Mouse (Mus musculus): Measurements from ENCODE around the gene Slc41a3. TPM values are rescaled to one million over a fixed set of nuclear protein-coding genes. Genes with fewer than 3 reads are reported as not detected.

The Slc41a3 gene
- total RNA-seq (2021): 10 to 100 TPM; 60.0 to 61.8 TPM
- long read RNA-seq, experiment 1, transcript Slc41a3-202 (11 exons, 2,412 nt): minor isoform, 9 of 118 reads
- long read RNA-seq, experiment 1, transcript Slc41a3-201 (10 exons, 2,324 nt): major isoform, 35 of 118 reads
- long read RNA-seq, experiment 1, partial matches to known transcripts: 14 of 118 reads
- long read RNA-seq, experiment 1, other reads (novel, unspliced or antisense): 60 of 118 reads
- long read RNA-seq, experiment 2, transcript Slc41a3-201 (10 exons, 2,324 nt): major isoform, 20 of 142 reads
- long read RNA-seq, experiment 2, partial matches to known transcripts: 18 of 142 reads
- long read RNA-seq, experiment 2, other reads (novel, unspliced or antisense): 100 of 142 reads

DNA sequence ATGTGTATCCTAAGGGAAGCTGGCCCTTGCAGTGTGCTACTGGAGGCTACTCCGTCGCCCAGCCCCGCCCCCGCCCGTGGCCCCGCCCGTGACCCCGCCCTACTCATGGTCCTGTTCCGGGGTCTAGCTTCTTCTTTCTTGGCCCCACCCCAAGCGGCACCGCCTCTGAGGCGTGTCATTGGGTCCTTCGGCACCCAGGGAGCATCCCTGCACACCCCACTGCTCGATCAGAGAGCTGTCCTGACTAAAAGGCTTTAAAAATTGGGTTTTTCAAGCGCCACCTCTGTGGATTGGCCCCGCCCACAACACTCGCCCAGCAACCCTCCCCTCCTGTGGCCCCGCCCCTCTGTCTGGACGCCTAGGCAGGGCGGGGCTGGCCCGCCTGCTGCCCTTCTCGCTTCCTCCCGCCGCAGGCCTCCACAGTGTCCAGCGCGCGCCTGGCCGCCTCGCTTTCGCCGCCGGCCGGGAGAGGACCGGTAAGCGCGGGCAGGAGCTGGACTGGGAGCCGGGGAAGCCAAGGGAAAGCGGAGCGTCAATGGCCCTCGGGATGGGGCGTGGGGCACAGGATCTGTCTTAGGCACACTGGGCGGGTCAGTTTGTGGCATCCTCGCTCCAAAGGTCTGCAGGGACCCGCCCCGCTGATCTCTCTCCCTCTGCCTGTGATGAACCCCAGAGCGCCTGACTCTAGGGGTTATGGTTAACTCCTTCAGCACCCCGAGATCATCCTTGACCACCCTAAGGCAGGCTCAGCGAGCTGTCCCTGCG lies at the start of gene Slc41a3:
Slc41a3 (plus strand) TSS at position 193 of the 765 bp plus-strand sequence.
- intact Hi-C loops (cut with DNase I; ENCODE audit: low total_unique reads): no loop called here

DNA sequence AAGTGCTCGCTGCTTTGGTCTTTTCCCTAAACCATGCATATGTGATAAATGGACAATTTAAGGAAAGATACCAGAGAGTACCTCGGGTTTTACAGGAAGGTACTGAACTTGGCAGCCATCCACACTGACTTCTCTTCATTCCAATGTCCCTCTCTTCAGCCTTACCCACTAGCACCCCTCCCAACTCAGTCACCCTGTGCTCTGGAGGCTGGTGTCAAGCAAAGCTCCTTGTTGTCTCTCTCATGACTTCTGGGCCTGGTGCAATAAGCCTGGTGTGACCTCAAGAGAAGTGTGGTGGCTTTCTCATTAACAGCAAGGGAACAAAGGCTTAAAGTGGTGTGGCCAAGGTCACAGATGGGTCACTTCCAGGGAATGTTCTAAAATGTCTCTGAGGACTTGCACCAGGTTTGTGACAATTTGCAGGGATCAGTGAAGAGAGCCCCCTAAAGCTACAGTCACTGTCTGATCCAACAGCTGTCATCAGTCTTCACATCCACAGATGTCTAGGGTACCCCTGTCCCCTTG lies 47.9 kb upstream of the Slc41a3 start:
- intact Hi-C loops (cut with DNase I; ENCODE audit: low total_unique reads): no loop called here
- no peak for DNase-seq

More for the DNA sequence above, at the start of gene Slc41a3:
- DNase-seq: peak; percentile 95

- intact Hi-C loops (cut with DNase I; ENCODE audit: low total_unique reads): no loop called here
- no peak for DNase-seq
Observed at GRCm38 (mm10) chr6:90557077-90557476, 47.4 kb upstream of the Slc41a3 start.

DNA sequence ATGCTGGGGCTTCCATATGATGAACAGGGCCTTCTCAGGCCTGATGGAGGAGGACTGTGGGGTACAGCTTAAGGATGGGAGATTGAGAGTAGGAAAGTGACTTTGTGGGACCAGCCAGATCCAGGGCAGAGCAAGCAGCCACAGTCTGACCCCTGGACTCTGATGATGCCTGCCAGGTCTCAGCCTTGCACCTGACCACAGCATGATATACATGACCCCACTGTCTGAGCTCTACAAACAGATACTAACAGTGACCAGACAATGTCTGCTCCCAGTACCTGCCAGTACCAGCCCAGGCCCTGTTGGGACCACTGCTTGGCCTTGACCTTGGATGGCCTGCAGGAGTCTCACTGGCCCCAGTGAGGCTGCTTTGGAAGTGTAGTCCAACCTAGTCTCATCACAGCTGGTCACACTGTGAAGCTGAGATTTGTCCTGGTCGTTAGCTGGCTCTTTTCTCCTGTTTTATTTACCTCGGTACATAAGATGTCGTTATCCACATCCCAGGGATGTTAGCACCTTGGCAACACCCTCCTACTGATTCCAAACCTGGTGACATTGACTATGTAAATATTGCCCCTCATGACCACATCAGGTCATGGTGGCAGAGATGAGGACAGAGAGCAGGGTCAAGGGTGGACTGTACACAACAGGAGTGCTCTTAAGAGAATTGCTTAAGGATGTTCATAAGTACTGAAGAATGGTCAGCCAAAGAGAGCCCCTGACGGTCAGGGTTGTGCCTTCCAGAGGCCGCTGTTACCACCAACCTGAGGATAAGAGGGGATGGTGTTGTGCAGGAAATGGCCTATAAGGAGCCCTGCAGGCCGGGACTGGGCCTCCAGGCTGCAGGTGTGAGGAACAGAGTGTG lies 46.5 kb upstream of the Slc41a3 start:
- intact Hi-C loops (cut with DNase I; ENCODE audit: low total_unique reads): no loop called here
- DNase-seq: no peak

DNA sequence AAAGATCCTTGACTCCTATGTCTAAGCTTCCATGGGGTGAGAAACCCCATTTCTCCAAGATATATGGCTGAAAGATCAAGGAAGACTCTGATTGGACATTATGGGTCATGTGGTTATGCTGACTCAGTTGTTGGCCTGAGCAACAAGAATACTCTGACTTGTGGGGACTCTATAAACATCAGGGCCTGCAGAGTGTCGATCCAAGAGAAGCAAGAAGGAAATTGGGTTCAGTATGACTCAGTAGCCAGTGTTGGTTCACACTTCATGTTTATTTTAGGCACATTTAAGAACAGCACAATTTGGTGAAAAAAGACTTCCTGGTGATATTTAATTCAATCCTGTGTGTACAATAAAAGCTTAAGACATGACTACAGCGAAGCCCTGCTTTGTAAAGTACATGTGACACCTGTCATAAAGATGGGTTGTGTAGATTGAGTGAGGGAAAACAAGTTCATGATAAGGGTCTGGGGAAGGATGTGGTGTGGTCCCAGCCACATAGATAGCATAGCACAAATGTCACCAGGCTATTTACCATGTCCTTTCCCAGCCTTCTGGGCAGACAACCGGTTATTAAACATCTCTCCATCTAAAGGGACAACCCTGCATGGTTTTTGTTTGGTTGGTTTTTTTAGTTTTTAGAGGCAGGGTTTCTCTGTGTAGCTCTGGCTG lies 44.0 kb upstream of the Slc41a3 start:
- intact Hi-C loops (cut with DNase I; ENCODE audit: low total_unique reads): no loop called here
- DNase-seq: no peak

- intact Hi-C loops (cut with DNase I; ENCODE audit: low total_unique reads): no loop called here
- DNase-seq: no peak
Observed at GRCm38 (mm10) chr6:90561234-90561781, 43.2 kb upstream of the Slc41a3 start.

DNA sequence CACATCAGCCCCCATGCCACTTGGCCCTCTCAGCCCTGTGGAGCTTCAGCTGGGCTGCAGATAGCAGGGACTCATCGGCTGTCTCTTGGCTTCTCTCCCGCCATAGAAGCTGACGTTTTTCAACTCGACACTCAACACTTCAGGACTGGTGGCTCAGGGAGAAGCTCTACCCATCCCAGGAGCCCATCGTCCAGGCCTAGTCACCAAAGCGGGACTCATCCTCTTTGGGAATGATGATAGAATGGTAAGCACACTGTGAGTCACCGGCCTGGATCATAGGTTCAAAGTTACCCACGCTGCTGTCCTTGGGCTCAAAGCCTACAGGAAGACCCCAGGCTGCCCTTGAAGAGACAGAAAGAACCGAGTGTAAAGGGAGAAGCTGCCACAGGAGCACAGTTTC lies 40.3 kb upstream of the Slc41a3 start:
- intact Hi-C loops (cut with DNase I; ENCODE audit: low total_unique reads): no loop called here
- no peak for DNase-seq

- intact Hi-C loops (cut with DNase I; ENCODE audit: low total_unique reads): no loop called here
- DNase-seq: no peak
Observed at GRCm38 (mm10) chr6:90565357-90566215, 38.9 kb upstream of the Slc41a3 start.

DNA sequence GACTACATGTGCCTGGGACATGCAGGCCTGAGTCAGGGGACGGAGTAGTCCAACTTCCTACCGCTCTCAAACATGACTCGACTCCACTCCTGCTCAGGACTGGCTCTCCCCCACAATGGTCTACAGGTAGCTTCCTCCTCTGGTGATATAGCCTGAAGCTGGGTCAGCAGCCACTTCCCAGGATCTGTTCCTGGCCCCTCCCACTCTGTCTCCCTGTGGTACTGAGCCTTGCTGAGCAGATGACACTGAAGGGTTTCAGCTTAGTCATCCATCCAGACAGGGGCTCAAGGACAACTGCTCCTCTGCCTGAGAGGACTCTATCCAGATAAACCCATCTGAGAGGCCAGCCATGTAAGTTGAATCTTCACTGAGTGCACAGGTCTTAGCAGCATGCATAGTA lies 37.0 kb upstream of the Slc41a3 start:
- DNase-seq: no peak
- intact Hi-C loops (cut with DNase I; ENCODE audit: low total_unique reads): no loop called here

DNA sequence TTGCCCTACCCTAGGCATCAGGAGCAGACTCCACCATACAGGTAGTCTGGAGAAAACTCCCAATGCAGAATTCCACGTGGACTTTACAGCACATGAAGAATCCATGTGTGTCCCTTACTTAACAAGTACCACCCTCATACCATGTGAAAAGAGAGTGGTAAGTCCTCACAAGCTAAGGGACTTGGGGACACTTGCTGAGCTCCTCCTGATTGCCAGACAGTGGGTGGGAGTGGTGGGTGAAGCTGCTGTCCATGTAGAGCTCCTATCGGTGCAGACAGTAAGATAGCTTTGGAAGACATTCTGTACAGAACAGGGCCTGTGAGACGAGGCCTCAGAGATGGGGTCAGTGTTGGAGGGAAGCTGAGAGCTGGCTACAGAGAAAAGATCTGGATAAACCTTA lies 36.6 kb upstream of the Slc41a3 start:
- DNase-seq: no peak
- intact Hi-C loops (cut with DNase I; ENCODE audit: low total_unique reads): no loop called here

DNA sequence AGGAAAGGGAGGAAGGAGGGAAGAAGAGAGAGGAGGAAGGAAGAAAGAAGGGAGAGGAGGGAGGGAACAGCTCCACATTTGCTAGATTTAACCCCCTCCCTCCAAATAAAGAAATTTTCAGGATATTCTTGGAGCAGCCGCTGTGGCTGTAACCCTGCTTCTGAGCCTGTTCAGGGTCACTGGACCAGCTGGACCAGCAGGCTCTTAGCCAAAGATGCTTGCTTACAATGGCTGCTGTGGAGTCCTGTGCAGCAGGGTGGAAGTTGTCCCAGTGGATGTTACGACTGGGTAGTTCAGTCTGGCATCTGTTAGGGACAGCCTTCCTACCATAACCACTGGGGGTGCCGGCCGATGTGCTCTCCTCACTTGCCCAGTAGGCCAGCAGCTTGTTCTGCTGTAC lies 35.8 kb upstream of the Slc41a3 start:
- intact Hi-C loops (cut with DNase I; ENCODE audit: low total_unique reads): no loop called here
- DNase-seq: no peak

DNA sequence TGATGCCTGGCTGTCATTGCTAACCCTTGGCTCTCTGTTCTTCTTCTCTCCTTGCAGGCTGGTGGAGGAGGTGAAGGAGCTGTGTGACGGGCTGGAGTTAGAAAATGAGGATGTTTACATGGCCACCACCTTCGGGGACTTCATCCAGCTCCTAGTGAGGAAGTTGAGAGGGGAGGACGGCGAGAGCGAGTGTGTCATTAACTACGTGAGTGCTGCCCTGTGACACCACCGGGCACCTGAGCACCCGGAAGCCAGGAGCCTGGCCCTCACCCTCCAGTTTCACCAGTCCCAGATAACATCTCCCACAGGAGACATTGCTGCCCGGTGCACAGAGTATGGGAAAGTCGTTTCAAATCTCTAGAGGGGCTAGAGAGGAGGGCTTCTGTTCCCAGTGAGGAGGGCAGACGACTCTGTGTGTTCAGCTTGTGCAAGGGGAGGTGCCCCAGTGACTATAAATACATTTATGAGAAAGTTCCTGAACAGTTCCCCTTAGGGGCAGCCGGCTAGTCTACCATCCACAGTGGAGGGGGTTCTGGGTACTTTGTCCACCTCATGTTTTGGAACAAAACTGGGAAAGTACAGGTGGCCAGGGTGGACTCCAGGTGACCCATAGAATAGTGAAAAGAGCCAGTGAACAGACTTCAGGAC lies 34.7 kb upstream of the Slc41a3 start:
- intact Hi-C loops (cut with DNase I; ENCODE audit: low total_unique reads): no loop called here
- no peak for DNase-seq

DNA sequence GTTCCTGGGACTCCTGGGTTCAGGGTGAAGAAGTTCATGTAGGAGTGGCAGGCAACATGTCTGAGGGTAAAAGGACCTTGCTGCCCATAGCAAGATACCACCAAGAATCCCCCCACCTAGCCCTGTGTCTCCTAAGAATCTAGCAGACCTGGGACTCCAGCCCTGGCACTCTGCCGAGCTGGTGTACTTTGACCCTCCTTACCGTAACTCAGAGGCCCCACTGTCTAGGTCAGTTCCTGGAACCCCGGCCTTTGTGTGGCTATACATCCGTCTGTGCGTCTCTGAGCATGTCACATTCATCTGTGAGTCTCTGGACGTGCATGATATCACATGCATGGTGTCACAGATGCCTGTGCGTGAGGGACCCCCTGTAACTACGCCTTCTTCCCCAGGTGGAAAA lies 34.1 kb upstream of the Slc41a3 start:
- intact Hi-C loops (cut with DNase I; ENCODE audit: low total_unique reads): no loop called here
- DNase-seq: no peak

DNA sequence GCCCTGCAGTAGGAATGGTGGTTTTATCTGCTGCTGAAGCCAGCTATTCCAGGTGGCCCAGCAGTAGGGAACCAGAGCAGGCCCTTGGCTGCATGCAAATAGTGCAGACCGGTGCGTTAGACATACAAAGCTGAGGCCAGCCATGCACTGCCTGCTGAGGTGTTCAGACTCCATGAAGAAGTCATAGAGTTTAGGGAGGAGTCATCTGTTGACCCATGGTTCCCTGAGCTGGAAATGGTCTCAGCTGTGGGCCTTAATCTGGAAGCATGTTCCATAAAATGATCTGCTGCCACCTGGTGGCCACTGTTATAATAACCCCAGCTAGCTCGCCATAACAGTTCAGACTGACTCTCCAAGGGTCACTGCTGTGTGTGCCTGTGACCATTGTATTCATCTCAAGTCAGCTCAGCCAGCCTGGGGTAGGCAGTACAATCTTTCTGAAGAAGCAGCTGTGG lies 29.2 kb upstream of the Slc41a3 start:
- DNase-seq: peak; percentile 76
- intact Hi-C loops (cut with DNase I; ENCODE audit: low total_unique reads): loop anchor here (5.0 kb wide), 1 partner anchor 38 kb away; no protein-coding TSS in a partner anchor

DNA sequence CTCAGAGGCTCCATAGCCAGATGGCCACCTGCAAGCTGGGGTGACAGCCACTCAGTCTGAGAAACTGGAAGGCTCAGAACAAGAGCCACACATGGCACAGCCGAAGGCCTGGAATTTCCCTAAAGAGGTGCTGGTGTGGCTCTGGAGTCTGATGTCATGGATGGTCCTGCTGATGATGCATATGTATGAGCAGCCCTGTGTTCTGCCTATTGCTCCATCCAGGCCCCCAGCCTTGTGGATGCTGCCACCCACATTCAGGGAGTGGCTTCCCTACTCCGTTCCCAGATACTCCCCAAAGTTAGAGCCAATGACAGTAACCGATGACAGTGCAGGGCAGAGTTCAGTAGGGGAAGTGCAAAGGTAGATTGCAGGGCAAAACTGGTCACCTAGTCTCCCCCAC lies 26.4 kb upstream of the Slc41a3 start:
- intact Hi-C loops (cut with DNase I; ENCODE audit: low total_unique reads): loop anchor here (5.0 kb wide), 1 partner anchor 41 kb away; no protein-coding TSS in a partner anchor
- no peak for DNase-seq

- no peak for DNase-seq
- intact Hi-C loops (cut with DNase I; ENCODE audit: low total_unique reads): no loop called here
Observed at GRCm38 (mm10) chr6:90582331-90582730, 22.2 kb upstream of the Slc41a3 start.

DNA sequence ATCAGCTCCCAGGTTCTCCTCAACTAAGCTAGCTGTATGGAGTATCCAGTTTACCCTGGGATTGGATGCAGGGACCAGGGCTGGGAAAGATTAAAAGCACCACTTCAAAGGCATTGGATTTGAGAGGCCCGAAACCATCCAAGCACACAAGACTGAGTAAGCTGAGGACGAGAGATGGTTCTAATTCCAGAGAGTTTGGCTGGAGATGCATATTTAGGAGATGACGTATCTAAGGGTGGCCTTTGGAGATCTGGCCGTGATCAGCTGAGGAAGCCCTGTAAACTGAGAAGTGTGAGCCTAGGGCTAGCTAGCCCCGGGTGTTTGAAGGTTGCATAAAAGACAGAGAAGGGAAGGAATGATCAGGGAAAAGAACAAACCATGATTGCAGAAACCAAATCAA lies 16.4 kb upstream of the Slc41a3 start:
- no peak for DNase-seq
- intact Hi-C loops (cut with DNase I; ENCODE audit: low total_unique reads): no loop called here
